Mouse (Mus musculus): ENCODE measurements around the gene Ppp1r15b.

Ppp1r15b gene

GRCm38 (mm10) chr1:133130638-133131560, at the start of gene Ppp1r15b:
Ppp1r15b (plus strand) TSS chr1:133131143.
- in situ Hi-C loops (cut with MboI, MseI), result loop anchor here (5.0 kb wide), 1 partner anchor 89 kb away; no protein-coding TSS in a partner anchor

- in situ Hi-C loops (cut with MboI, MseI), result no loop called here
Observed at GRCm38 (mm10) chr1:133083003-133083546, 47.9 kb upstream of the Ppp1r15b start.

- in situ Hi-C loops (cut with MboI, MseI), result no loop called here
Observed at GRCm38 (mm10) chr1:133083942-133084625, 46.9 kb upstream of the Ppp1r15b start.

- in situ Hi-C loops (cut with MboI, MseI), result no loop called here
Observed at GRCm38 (mm10) chr1:133084708-133085416, 46.1 kb upstream of the Ppp1r15b start.

GRCm38 (mm10) chr1:133085417-133085742, 45.6 kb upstream of the Ppp1r15b start:
- in situ Hi-C loops (cut with MboI, MseI), result no loop called here

- in situ Hi-C loops (cut with MboI, MseI), result no loop called here
Observed at GRCm38 (mm10) chr1:133086804-133087203, 44.1 kb upstream of the Ppp1r15b start.

- in situ Hi-C loops (cut with MboI, MseI), result no loop called here
Observed at GRCm38 (mm10) chr1:133087206-133087905, 43.6 kb upstream of the Ppp1r15b start.

- in situ Hi-C loops (cut with MboI, MseI), result no loop called here
Observed at GRCm38 (mm10) chr1:133088196-133088595, 42.7 kb upstream of the Ppp1r15b start.

- in situ Hi-C loops (cut with MboI, MseI), result no loop called here
Observed at GRCm38 (mm10) chr1:133089415-133089814, 41.5 kb upstream of the Ppp1r15b start.

- in situ Hi-C loops (cut with MboI, MseI), result loop anchor here (5.0 kb wide), 1 partner anchor 38 kb away; no protein-coding TSS in a partner anchor
Observed at GRCm38 (mm10) chr1:133090641-133091040, 40.3 kb upstream of the Ppp1r15b start.

GRCm38 (mm10) chr1:133091483-133091882, 39.5 kb upstream of the Ppp1r15b start:
- in situ Hi-C loops (cut with MboI, MseI), result loop anchor here (5.0 kb wide), 1 partner anchor 39 kb away; no protein-coding TSS in a partner anchor

GRCm38 (mm10) chr1:133093719-133094118, 37.2 kb upstream of the Ppp1r15b start:
- in situ Hi-C loops (cut with MboI, MseI), result loop anchor here (5.0 kb wide), 1 partner anchor 41 kb away; no protein-coding TSS in a partner anchor

GRCm38 (mm10) chr1:133100980-133101798, 29.8 kb upstream of the Ppp1r15b start:
- in situ Hi-C loops (cut with MboI, MseI), result no loop called here

- in situ Hi-C loops (cut with MboI, MseI), result no loop called here
Observed at GRCm38 (mm10) chr1:133102108-133102507, 28.8 kb upstream of the Ppp1r15b start.

GRCm38 (mm10) chr1:133103315-133103714, 27.6 kb upstream of the Ppp1r15b start:
- in situ Hi-C loops (cut with MboI, MseI), result no loop called here

GRCm38 (mm10) chr1:133103871-133104270, 27.1 kb upstream of the Ppp1r15b start:
- in situ Hi-C loops (cut with MboI, MseI), result no loop called here

GRCm38 (mm10) chr1:133116108-133116507, 14.8 kb upstream of the Ppp1r15b start:
- in situ Hi-C loops (cut with MboI, MseI), result no loop called here

- in situ Hi-C loops (cut with MboI, MseI), result no loop called here
Observed at GRCm38 (mm10) chr1:133118127-133118526, 12.8 kb upstream of the Ppp1r15b start.

GRCm38 (mm10) chr1:133118844-133119243, 12.1 kb upstream of the Ppp1r15b start:
- in situ Hi-C loops (cut with MboI, MseI), result no loop called here
